Mouse (Mus musculus) kidney, postnatal 36 days (tissue): Measurements from ENCODE around the gene Phf13.
"Not testable (repeated sequence)": the region's sequence is repeated elsewhere in the genome, so short reads cannot be mapped to it uniquely, and the experiment has no call there.

ENCODE experiments used
- DNase-seq, 2 experiments: peaks; one replicate each; pipeline ENCODE4 v3.0.0; 2021 to 2022; ENCODE audit warnings: mixed read lengths in 2 of 2

The Phf13 gene

DNA sequence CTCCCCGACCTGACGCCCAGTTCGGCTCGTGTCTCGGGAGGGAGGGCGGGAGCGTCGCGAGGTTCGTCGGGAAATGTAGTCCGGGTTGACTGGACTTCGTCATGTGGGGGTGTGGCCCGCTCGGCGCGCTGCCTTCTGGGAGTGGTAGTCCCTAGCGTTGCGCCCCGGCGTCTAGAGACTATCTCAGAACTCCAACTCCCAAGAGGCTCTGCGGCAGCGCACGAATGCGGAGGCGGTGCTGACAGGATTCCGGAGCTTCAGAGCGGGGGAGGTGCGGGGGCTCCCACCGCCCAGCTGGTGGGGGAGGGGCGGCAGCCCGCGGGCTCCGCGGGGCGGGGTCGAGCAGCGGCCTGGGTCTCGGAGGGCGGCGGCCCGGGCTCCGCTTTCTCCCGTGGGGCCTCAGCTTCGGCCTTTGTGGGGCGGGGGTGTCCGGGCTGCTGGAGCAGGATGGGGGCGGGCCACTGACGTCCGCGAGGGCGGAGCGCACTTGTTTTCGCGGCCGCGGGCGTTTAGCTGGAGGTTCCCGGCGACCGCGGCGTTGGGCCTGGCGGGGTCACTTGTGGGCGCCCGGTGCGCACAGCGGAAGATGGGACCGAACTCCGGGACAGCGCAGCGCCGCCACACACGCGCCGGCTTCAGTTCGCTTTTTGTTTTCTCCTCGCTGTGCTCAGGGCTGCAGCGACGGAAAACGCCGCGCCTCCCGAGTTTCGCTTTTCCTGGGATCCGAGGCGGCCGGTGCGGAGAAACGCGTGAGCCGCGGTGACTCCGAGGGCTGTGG, at the start of gene Phf13:
Phf13 (minus strand) TSS at position 86 of the 778 bp plus-strand sequence.
- peak; percentile 99 for DNase-seq

- DNase-seq, result peak; percentile 45
These were observed 48.6 kb upstream of the Phf13 start for GRCm38 (mm10) chr4:152044609-152045008.

DNA sequence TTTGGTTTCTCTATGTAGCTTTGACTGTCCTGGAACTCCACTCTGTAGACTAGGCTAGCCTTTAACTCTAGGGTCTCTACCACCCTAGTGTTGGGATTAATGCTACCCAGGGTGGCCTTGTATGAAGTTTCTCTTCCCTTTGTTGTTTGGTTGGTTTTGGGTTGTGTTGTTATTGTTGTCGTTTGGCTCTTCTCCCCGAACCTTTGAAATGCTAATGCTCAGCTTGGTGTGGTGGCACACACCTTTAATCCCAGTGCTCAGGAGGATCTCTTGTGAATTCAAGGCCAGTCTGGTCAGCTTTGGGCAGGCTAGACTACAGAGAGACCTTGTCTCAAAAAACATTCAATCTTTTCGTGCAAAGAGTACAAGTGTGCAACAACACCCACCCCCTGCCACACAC, 47.1 kb upstream of the Phf13 start:
- DNase-seq, result no peak

DNA sequence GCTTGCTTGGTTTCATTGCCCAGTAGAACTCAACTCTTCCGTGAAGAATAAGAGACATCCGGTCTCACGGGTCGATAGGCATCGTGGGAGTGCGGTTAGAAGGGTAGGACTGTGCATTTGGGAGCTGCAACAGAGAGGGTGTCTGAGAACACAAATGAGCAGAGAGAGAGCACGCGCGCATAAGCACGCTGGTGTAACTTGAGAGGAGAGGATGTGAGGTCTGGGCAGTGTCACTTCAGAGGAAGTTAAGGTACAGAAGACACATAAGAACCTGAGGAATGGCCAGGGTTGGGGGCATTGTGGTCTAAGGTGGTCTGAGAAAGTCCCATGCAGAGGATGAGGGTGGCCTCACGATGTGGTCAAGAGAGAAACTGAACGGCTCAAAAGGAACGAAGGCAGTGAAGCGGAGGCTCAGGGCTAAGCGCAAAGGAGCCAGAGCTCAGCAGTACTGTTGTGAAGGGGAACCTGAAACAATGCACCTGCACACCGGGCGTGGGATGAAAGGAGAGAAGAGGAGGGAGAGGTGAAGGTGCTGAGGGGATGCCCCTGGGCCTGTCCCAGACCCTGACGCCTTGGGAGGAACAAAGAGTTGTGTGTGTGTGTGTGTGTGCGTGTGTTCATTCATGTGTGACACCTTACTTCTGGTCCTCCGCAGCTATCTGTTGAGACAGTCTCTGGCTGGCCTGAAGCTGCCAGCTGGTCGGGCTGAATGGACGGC, 46.0 kb upstream of the Phf13 start:
- no peak for DNase-seq

DNA sequence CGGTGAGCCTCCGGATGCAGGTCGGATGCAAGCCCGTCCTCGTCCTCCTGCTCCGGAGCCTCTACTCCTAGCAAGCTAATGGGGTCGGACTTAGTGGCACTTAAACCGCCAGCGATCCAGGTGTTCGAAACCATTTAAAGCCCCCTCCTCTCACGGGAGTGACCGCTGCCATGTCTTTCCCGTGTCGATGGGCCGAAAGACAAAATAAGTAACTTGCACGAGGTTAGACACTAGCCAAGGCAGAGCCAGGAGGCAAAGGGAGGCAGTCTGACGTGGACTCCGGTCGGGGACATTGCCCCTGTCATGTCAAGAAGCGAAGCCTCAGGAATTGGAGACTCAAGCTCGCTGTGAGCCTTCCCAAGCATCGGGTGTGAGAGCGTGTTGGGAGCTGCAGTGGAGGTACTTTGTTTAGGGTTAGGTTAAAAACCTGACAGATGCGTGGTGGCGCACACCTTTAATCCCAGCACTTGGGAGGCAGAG, 43.8 kb upstream of the Phf13 start:
- DNase-seq, result peak; percentile 30 to 55

DNA sequence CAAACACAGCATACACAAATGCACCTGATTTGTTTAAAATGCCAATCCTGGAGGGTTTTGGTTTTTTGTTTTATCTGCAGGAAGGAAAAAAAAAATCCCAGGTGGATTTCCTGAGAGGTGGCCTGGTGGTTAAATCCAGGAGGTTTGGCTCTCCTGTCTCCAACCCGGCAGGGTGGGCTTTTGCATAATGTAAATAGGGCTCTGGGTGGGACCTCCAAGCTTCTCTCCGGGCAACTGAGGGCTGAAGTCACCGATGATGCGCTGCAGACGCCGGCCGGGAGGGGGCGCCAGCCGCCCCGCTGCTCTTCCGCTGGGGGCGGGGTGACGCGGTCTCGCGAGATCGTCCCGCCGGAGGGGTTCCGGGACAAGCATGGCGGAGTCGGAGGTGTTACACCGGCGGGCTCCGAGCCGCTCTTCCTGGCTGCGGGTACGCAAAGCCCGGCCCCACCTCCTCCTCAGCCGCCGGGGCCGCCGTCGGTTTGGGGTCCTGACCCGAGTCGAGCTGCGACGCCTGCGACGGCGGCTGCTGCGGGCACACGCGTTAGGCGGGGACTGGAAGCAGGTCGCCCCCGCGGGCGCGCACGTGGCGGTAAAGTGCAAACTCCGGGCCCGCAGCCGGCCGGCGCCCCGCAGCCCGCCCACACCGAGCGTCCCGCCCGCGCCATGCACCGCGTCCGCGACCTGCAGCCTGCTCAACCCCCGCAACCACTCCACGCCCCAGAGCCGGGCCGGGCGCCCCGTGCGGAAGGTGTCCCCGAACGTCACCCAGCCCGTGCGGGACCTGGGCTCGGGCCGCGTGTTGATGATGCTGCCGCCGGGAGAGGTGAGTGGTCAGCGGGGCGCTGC, 43.1 kb upstream of the Phf13 start, which contains the start of gene Nol9:
Nol9 (plus strand) TSS at position 337 of the 846 bp plus-strand sequence.
- peak; percentile 93 to 98 for DNase-seq

DNA sequence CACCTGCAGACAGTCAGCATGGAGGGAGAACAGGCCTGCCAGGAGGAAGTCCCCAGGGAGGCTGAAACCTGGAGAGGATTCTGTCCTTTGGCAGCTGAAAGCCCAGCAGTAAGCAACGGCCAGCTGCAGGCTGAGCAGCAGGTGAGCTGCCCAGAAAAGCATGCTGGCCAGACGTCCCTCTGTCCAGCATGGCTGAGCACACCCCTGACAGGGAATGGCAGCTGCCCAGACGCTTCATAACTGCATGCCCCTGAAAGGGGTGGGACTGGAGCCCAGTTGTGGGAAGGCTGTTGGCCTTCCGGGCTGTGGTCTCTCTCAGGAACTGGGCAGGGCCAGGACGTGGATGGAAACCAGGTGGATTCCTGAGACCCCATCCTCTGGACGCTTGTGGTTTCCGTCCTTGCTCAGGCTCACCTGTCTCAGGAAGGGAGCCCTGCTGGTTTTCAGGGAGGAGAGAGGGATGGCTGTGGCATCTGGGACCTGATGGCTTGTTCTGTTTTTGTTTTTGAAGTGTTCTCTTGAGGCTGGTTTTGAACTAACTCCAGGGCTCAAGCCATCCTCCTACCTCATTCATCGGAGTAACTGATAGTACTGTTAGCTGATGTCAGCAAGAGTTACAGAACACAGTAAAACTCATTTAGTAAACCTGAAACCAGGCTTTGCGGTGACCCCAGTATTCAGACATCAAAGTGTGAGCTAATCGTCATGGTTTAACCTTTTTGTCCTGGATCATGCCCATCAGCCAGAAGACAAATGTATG, 42.3 kb upstream of the Phf13 start, which contains the start of gene Tas1r1:
Tas1r1 (minus strand) TSS at position 344 of the 760 bp plus-strand sequence.
- peak in 1 of 2 experiments; percentile 41 for DNase-seq

- not testable (repeated sequence) for DNase-seq
These were observed 40.4 kb upstream of the Phf13 start for GRCm38 (mm10) chr4:152036464-152036863.

DNA sequence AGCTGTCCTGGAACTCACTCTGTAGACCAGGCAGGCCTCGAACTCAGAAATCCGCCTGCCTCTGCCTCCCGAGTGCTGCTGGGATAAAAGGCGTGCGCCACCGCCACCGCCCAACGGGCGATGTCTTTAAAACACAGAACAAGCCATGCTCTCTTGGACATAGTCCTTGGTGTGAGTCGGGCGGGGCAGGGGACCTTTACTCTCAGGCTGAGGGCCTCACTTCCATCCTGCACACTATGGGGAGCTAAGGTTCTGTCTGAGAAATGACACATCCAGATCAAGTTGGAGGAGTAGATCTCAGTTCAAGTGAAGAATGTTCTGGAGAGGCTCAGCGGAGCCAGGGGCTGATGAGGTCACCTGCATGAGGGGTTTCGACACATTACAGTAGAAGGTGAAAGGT, 36.9 kb upstream of the Phf13 start:
- no peak for DNase-seq

DNA sequence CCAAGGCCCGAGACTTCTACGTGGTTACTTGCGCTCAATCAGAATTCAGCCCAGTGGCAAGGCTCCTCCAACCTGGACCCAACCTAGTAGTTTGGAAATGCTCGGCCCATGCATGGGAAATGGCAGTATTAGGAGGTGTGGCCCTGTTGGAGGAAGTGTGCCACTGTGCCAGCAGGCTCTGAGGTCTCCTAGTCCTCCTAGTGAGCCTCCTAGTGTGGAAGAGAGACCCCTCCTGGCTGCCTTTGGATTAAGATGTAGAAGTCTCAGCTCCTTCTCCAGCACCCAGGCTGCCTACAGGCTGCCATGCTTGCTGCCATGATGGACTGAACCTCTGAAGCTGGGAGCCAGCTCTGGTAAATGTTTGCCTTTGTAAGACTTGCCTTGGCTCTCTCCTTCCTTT, 33.9 kb upstream of the Phf13 start:
- no peak for DNase-seq

DNA sequence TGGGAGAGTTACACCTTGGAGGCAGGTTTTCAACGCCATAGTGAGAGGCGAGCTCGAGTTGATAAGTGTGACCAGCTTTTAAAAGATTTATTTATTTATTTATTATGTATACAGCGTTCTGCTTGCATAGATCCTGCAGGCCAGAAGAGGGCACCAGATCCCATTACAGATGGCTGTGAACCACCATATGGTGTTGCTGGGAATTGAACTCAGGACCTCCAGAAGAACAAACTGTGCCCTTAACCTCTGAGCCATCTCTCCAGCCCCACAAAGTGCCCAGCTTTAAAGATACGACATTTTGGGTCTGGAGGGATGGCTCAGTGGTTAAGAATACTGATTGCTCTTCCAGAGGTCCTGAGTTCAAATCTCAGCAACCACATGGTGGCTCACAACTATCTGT, 33.0 kb upstream of the Phf13 start:
- DNase-seq, result peak in 1 of 2 experiments; percentile 50

DNA sequence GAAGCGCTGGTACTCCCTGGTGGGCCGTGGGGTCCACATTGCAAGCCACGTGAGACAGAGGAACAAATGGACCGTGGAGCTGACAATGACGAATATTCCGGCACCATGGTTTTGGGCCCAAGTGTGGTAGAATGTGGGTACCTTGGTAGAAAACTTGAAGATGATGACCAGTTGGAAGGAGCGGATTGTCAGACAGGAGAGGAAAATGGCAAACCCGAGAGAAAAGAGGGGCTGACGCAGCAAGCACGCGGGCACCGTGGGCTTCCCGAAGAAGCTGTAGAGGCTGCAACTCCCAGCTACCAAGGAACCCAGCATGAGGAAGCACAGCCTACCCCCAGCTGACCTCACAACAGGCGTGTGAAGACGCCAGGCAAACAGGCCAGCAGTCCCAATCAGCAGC, 32.4 kb upstream of the Phf13 start:
- no peak for DNase-seq

- peak; percentile 98 to 99 for DNase-seq
These were observed 31.5 kb upstream of the Phf13 start, which contains the start of gene Zbtb48 for GRCm38 (mm10) chr4:152027524-152027923. Zbtb48 (minus strand) TSS chr4:152027671.

- peak in 1 of 2 experiments; percentile 69 for DNase-seq
These were observed 30.9 kb upstream of the Phf13 start for GRCm38 (mm10) chr4:152026751-152027508.

DNA sequence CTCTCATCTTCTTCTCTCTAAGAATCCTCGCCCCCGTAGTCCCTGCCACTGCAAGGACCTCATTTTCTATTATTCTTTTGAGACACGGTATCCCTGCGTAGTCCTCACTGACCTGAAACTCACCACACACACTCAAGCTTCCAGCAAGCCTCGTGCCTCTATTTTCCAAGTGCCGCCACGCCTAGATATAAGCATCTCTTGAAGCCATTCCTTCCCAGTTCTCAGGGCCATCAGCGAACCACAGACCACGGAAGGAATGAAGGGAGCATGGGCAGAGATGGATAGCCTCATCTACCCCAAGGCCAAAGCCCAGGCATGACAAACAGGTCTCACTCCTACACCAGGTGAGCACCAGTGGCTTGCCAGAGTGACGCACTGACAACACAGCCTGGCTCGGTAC, 28.5 kb upstream of the Phf13 start:
- DNase-seq, result no peak

DNA sequence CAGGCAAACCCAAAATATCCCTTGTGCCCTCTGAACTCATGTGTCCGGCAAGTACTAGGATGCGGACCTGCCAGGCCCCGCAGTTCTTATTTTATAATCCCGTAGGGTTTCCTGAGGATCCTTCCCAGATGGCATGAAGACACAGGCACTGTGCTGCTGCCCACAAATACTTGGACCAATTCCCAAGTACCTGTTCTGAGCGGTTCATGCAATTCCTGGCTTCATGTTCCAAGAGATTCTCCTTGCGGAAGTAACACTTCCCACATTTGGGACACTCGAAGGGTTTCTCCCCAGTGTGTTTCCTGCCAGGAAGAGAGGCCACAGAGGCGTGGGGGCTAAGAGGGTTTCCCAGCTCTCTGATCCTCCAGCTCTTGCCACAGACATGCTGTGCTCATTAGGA, 26.4 kb upstream of the Phf13 start:
- no peak for DNase-seq

DNA sequence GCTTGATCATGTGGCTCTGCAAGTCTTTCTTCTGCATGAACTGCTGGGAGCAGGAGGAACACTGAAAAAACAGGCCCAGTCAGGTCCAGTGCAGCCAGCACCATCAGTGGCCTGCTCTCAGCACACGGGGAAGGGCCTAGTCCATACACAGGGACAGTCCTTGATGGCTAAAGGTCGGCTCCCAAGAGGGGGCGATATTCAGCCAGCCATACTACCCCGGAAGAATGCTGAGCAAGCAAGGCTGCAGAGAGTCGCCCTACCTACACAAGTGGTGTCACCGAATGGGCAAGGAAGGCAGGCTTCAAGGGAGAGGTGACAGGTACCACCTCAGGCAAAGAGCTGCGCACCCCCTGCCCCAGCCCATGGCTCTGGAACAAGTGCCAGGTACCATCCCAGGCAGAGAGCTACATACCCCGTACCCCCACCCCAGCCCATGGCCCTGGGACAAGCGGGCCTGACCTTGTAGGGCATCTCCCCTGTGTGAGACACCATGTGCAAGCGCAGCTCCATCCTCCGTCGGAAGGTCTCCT, 25.6 kb upstream of the Phf13 start:
- no peak for DNase-seq

DNA sequence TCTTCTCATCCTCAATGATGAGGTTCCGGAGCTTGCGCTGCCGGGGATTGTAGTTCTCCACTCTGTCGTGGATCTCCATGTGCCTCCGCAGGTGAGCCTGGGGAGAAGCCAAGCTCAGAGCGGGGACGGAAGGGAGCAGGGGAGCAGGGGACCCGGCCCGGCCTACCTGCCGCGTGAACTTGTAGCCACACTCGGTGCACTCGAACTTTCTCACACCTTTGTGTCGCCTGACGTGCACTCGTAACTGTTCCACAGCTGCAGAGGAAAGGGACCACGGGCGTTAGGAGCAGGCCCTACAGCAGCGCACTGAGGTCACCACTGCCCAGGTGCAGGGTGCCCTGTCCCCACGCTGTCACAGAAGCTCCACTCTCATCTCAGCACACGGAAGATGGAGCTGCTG, 24.0 kb upstream of the Phf13 start:
- DNase-seq, result no peak

GRCm38 (mm10) chr4:152019073-152019472, 23.0 kb upstream of the Phf13 start:
- DNase-seq, result no peak

GRCm38 (mm10) chr4:152013036-152013813, 17.2 kb upstream of the Phf13 start:
- DNase-seq, result peak; percentile 84 to 86
